18 mouse cellular contexts compared by ENCODE assay signal in the genomic region with DNA sequence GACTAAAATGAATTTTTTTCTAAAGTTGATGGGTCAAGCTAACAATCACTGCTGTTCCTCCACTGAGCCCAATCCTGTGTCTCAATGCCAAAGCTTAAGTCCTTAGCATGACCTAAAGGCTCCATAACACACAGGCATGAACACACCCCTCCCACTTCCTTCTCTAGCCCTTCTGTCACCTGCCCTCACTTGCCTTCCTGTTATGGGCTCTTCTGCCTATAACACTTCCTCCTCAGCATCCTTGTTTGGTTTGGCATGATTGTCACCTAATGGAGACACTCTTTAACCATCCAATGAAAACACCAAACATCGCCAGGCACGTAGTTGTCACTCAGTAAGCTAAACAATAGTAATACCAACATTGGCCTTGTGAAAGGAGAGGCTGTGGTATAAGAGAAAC.
"Had no signal": no experiment of that assay in that cellular context is flagged by ENCODE, and none has a peak within 500 bp of the region (broad histone marks: within the 10 kb centered on the region; RNA-seq: fewer than 3 reads in every experiment).

No protein-coding gene starts in this region.

- H3K9me3 ChIP-seq: kidney, embryonic 15.5 days; limb, embryonic 12.5 days; liver, embryonic 13.5 days; lung, embryonic 15.5 days; midbrain, embryonic 12.5 days; neural tube, embryonic 12.5 days had no signal

- H3K4me1 ChIP-seq: kidney, embryonic 15.5 days; limb, embryonic 12.5 days; liver, embryonic 13.5 days; lung, embryonic 15.5 days; megakaryocyte, embryonic 14.5 days; midbrain, embryonic 12.5 days had no signal

- H3K27me3 ChIP-seq: kidney, embryonic 15.5 days; limb, embryonic 12.5 days; liver, embryonic 13.5 days; lung, embryonic 15.5 days; midbrain, embryonic 12.5 days; neural tube, embryonic 12.5 days had no signal

- DNase-seq: kidney, adult 18-20 months; kidney, postnatal 14 days; liver; liver, embryonic 13.5 days; liver, postnatal 0 days; lung, postnatal 14 days; retina, postnatal 1 day; right cerebral cortex, postnatal 4 days; spleen, adult 18-20 months; thymus, postnatal 14 days had no signal

- H3K4me3 ChIP-seq: kidney, embryonic 15.5 days; limb, embryonic 12.5 days; liver, embryonic 13.5 days; lung, embryonic 15.5 days; megakaryocyte, embryonic 14.5 days; midbrain, embryonic 12.5 days; myocyte; neural tube, embryonic 12.5 days had no signal

- ATAC-seq: liver, postnatal 0 days had no signal

- H3K4me2 ChIP-seq: kidney, embryonic 15.5 days; limb, embryonic 12.5 days; liver, embryonic 13.5 days; lung, embryonic 15.5 days; midbrain, embryonic 12.5 days; neural tube, embryonic 12.5 days had no signal

- H3K27ac ChIP-seq: kidney, embryonic 15.5 days; limb, embryonic 12.5 days; liver, embryonic 13.5 days; lung, embryonic 15.5 days; macrophage; midbrain, embryonic 12.5 days; neural tube, embryonic 12.5 days had no signal

- H3K36me3 ChIP-seq: kidney, embryonic 15.5 days; limb, embryonic 12.5 days; liver, embryonic 13.5 days; lung, embryonic 15.5 days; midbrain, embryonic 12.5 days; neural tube, embryonic 12.5 days had no signal

- H3K9ac ChIP-seq: kidney, embryonic 15.5 days; limb, embryonic 12.5 days; liver, embryonic 13.5 days; liver, postnatal 0 days; lung, embryonic 15.5 days; midbrain, embryonic 12.5 days; neural tube, embryonic 12.5 days had no signal
